Mouse (Mus musculus): ENCODE measurements around the gene Ssrp1.

DNA sequence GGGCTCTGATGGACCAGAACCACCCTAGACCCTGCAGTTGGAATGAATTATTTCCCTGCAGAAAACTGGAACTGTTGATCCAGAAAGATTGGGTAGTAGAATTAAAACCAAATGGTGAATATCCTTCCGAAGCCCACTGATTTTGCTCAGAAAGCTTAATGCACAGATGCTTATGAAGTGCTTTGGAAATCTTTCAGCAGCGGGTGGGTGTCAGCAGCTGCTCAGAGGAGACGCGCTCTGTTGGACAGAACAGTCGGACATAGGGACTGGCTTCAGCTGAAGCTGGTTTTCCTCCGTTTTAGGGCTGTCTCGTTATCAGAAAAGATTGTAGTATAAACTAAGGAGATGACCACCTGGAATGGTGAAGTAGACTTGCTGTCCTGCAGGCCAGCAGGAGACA lies 6.6 kb downstream of the Ssrp1 start:
- TF ChIP-seq POLR2A (IDR thresholded peaks at IDR 0.05; ENCODE audit: extremely low read depth, insufficient read depth, low read length): no peak
- TF ChIP-seq CTCF (IDR thresholded peaks at IDR 0.05; ENCODE audit: extremely low read depth, insufficient read depth, low read length): no peak
